Mouse (Mus musculus) erythroblast, embryonic 14.5 days (primary cell): ENCODE data around the gene Pltp.

Experiments used
- GATA1 ChIP-seq: IDR thresholded peaks from 2 replicates; pipeline ENCODE4 v1.6.1; 2012; ENCODE audit warnings: low read length, inconsistent platforms, mixed read lengths
- TAL1 ChIP-seq: IDR thresholded peaks from 3 replicates; pipeline ENCODE4 v1.6.1; 2012; ENCODE audit warnings: low read length, inconsistent platforms, mixed read lengths

- TF ChIP-seq GATA1 (no peak), TAL1 (no peak)
These were observed 41.5 kb upstream of the Pltp start for GRCm38 (mm10) chr2:164899034-164899433.
